Mouse (Mus musculus) urinary bladder, postnatal 14 days (tissue): Measurements from ENCODE around the gene Cnn2.

Source experiments
- DNase-seq: peaks from one replicate; pipeline ENCODE4 v3.0.0; 2021; ENCODE audit warnings: low spot score

Cnn2 gene

GRCm38 (mm10) chr10:79970415-79971182, 17.8 kb upstream of the Cnn2 start, which contains the start of gene Grin3b:
Gene Grin3b (plus strand): TSS chr10:79970715.
- DNase-seq = no peak

- DNase-seq = no peak
Measured at GRCm38 (mm10) chr10:79971183-79971497, 17.2 kb upstream of the Cnn2 start.

- DNase-seq = no peak
Measured at GRCm38 (mm10) chr10:79972831-79973230, 15.6 kb upstream of the Cnn2 start.

- no peak for DNase-seq
Measured at GRCm38 (mm10) chr10:79974087-79974486, 14.3 kb upstream of the Cnn2 start.

- no peak for DNase-seq
Measured at GRCm38 (mm10) chr10:79974668-79975067, 13.7 kb upstream of the Cnn2 start.

GRCm38 (mm10) chr10:79976071-79976721, 12.2 kb upstream of the Cnn2 start:
- DNase-seq = no peak

GRCm38 (mm10) chr10:79976722-79977107, 11.7 kb upstream of the Cnn2 start:
- no peak for DNase-seq

GRCm38 (mm10) chr10:79977324-79977723, 11.1 kb upstream of the Cnn2 start:
- no peak for DNase-seq

- no peak for DNase-seq
Measured at GRCm38 (mm10) chr10:79978061-79978460, 10.3 kb upstream of the Cnn2 start.

GRCm38 (mm10) chr10:79979401-79980155, 8.8 kb upstream of the Cnn2 start:
- no peak for DNase-seq

GRCm38 (mm10) chr10:79983205-79983604, 5.2 kb upstream of the Cnn2 start:
- no peak for DNase-seq

GRCm38 (mm10) chr10:79983670-79984069, 4.7 kb upstream of the Cnn2 start:
- DNase-seq = peak; percentile 52

- peak; percentile 87 for DNase-seq
Measured at GRCm38 (mm10) chr10:79984195-79984816, 4.1 kb upstream of the Cnn2 start, which contains the start of gene Tmem259. Gene Tmem259 (minus strand): TSS chr10:79984330.

- peak; percentile 96 for DNase-seq
Measured at GRCm38 (mm10) chr10:79984871-79985270, 3.5 kb upstream of the Cnn2 start.

GRCm38 (mm10) chr10:79985334-79986231, 2.8 kb upstream of the Cnn2 start:
- peak; percentile 65 for DNase-seq

- DNase-seq = peak; percentile 55
Measured at GRCm38 (mm10) chr10:79986232-79986878, 2.0 kb upstream of the Cnn2 start.

- peak; percentile 89 for DNase-seq
Measured at GRCm38 (mm10) chr10:79986963-79987362, 1.4 kb upstream of the Cnn2 start.

- DNase-seq = no peak
Measured at GRCm38 (mm10) chr10:79987771-79988505, 446 bp upstream of the Cnn2 start.

- DNase-seq = no peak
Measured at GRCm38 (mm10) chr10:79989272-79989786, 945 bp downstream of the Cnn2 start.

- DNase-seq = no peak
Measured at GRCm38 (mm10) chr10:79989870-79990269, 1.5 kb downstream of the Cnn2 start.
